Mouse (Mus musculus) liver (tissue): ENCODE data around the gene Aldh18a1.
"Not testable (repeated sequence)": the region's sequence is repeated elsewhere in the genome, so short reads cannot be mapped to it uniquely, and the experiment has no call there.

ENCODE experiments used
- DNase-seq: peaks from one replicate; pipeline ENCODE4 v3.0.0-alpha.2; 2020; ENCODE audit warnings: mixed read lengths

Aldh18a1 gene

DNA sequence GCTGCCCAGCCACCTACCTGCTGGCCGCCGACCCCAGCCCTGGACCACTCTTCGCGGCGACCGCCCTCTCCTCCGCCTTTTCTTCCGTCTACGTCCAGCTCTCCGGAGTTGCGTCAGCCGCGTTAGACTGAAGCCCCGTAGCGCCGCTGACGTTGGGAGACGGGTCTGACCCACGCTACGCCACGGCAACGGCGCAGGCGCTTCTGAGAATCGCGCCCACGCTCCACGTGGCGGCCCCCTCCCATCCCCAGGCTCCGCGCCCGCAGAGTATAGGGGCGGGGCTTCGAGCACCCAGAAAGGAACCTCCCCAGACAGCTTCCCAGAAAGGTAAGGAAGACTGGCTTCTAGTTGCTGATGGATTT lies at the start of gene Aldh18a1:
Aldh18a1 (minus strand) TSS at position 171 of the 362 bp plus-strand sequence.
- DNase-seq, result peak; percentile 90

- no peak for DNase-seq
These were observed 49.3 kb upstream of the Aldh18a1 start for GRCm38 (mm10) chr19:40637601-40638000.

- peak; percentile 30 for DNase-seq
These were observed 48.8 kb upstream of the Aldh18a1 start for GRCm38 (mm10) chr19:40637091-40637490.

DNA sequence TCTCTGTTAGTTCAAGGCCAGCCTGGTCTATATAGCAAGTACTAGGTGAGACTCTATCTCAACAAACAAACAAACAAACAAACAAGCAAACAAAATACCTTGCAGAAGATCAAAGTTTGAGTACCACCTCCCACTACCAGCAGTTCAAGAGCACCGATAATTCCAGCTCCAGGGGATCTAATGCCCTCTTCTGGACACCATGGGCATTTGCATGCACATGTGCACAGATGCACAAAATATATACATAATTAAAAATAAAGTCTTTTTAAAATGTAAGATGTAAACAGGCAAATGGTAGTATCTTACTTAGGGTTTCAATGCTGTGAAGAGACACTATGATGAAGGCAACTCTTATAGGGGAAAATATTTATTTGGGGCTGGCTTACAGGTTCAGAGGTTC lies 44.9 kb upstream of the Aldh18a1 start:
- DNase-seq, result no peak

- no peak for DNase-seq
These were observed 44.4 kb upstream of the Aldh18a1 start for GRCm38 (mm10) chr19:40632668-40633067.

- DNase-seq, result no peak
These were observed 43.9 kb upstream of the Aldh18a1 start for GRCm38 (mm10) chr19:40632193-40632592.

GRCm38 (mm10) chr19:40630606-40631005 lies 42.3 kb upstream of the Aldh18a1 start:
- no peak for DNase-seq

DNA sequence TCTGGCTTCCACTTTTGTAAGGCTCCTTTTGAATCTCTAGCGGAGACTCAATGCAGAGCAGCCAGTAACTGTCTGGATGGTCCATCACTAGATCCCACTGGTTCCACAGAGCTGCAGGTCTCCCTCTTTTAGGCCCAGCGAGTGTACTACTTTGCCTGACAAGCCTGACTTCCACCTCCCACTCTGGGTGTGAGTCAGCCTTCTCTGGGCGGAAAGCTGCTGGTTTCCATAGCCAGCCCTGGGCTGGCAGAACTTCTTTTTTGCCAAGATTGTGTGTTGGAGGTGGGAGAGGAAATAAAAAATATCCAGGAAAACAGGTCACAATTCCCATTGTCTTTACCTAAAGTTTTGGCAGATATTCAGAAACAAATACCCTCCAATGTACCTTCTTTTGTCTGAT lies 41.8 kb upstream of the Aldh18a1 start:
- no peak for DNase-seq

DNA sequence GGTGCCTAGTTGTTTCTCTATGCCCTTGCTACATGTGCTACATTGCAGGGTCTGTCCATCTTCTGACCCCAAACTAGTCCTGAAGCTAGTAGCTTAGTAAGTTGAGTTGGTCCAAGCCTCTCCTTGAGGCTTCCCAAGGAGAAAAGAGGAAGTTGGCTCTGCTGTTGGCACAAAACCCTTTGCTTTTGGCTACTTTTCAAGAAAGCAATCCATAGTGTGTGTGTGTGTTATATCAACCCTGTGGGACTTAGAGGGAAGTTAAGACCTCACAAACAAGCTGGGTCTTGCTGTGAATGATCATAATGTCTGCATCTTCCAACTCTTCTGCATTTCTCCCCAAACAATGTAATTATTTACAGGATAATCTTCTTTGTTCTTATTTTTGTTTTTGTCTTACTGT lies 40.7 kb upstream of the Aldh18a1 start:
- DNase-seq, result no peak

DNA sequence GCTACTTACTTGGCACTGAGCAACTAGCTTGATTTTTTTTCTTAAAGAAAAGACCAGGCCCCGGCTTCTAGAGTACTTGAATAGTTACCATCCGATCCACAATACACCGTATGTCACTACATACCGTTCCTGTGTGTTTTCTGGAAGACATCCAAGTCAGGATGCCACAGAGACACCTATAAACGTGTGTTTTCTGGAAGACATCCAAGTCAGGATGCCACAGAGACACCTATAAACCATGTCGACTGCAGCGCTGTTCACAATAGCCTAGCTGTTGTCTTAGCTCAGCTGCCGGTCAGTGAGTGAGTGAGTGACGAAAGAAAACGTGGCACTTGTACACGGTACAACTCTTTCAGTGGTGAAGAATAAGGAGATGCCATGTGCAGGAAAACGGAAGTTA lies 37.7 kb upstream of the Aldh18a1 start:
- no peak for DNase-seq

- DNase-seq, result not testable (repeated sequence)
These were observed 33.4 kb upstream of the Aldh18a1 start for GRCm38 (mm10) chr19:40621616-40622015.

DNA sequence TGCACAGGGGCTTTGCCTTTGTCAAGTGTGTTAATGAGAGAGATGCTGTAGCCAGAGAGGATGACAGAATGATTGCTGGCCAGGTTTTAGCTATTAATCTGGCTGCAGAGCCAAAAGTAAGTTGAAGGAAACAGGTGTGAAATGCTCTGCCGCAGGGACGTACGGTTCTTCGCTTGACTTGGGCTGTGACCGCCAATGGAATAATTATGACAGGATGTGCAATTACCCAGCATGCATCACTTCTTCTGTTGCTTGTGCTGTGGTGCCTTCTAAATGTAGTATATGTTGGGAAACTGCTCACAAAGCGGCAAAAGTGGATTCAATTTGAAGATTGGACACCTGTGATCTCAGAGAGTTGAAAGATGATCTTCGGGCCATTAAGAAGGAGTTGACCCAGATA lies 27.8 kb upstream of the Aldh18a1 start:
- DNase-seq, result no peak

DNA sequence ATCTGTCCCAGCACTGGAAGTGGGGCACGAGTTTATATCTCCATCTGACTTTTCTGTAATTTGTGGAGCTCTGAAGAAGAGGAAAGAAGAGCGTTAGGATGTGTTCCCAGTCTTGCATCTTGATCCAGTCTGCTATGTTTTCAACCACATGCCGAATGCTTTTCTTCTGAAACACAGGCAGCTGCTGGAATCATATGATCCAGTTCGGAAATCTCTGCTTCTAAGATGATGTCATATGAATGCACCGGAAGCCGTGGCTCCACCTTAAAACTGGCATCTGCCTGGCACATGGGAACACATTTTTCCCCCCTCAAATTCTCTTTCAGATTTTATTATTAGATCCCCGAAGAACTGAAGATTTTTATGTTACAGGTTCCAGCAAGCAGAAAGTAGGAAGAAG lies 26.5 kb upstream of the Aldh18a1 start:
- DNase-seq, result no peak

- DNase-seq, result peak; percentile 93
These were observed 23.7 kb upstream of the Aldh18a1 start, which contains the start of the genes Tctn3 and Entpd1 for GRCm38 (mm10) chr19:40611830-40612506. Gene Tctn3 (minus strand): TSS chr19:40612233. Gene Entpd1 (plus strand): TSS chr19:40612366.

DNA sequence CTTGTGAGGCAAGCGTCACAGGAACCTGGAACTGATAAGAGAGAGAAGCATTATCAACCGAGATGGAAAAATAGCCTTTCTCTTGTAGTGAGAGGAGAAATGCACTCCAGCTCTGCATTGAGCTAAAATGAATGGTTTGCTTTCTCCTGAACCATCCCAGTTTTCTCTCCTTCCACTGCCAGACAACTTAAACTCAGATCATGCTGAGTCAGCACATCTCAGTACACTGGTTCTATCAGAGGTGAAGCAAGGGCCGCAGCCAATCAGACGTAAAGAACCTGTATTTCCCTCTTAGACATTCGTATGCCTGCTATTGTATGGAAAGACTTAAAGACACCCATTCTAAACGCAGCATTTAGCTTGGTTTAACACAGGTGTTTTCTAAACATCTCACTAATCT lies 19.4 kb upstream of the Aldh18a1 start:
- DNase-seq, result no peak

- no peak for DNase-seq
These were observed 16.9 kb upstream of the Aldh18a1 start for GRCm38 (mm10) chr19:40605189-40605588.

DNA sequence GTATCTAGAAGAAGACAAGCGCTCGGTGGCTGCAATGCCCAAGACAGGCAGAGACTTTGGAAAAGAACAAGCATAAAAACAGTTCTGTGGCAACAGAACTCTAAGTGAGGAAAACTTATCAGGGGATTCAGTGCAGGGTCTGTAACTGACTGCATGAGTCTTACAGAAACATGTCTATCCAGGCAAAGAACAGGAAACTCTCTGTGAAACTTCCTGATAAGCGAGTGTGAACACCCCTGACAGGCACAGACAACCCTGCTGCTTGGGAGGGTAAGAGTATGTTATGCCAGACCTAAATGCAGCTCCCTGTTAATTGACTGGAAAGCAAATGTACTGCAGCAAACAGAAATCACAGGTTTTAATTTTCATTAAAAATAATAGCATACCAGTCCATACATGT lies 13.6 kb upstream of the Aldh18a1 start:
- no peak for DNase-seq

GRCm38 (mm10) chr19:40600846-40601245 lies 12.6 kb upstream of the Aldh18a1 start:
- not testable (repeated sequence) for DNase-seq

GRCm38 (mm10) chr19:40595831-40596230 lies 7.6 kb upstream of the Aldh18a1 start:
- no peak for DNase-seq

DNA sequence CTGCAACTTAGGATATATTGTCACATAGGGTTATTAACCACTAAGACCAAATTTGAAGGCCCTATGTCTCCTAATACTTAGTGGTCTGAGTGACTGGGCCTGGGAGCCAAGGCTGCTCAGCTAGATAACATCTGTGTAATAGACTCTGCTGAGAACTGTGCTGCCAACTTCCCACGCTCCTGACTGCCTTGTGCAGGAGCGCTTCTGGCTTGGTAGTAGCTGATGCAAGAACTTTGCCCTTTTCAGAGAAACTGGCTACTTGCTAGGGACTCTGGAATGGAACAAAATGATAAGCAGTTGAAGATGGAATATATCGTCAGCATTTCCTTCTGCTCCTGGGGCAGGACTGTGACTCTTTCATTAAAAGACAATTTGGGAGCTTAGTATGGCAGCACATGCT lies 7.0 kb upstream of the Aldh18a1 start:
- no peak for DNase-seq

DNA sequence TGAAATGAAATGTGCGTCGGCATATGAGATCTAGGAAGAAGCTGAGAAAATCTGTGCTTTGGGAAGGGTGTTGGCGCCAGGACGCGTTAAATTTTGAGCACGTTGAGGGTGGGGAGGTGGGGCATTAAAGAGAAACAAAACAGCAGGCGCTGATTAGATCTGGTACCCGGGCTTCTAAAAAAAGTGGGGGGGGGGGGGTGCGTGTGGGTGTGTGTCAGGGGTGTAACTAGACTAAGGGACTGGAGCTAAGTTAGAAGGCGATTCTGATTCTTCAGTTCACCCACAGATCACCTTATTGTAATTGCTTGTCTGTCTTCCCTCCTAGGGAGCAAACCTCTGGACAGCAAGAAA lies 1.2 kb upstream of the Aldh18a1 start:
- no peak for DNase-seq

DNA sequence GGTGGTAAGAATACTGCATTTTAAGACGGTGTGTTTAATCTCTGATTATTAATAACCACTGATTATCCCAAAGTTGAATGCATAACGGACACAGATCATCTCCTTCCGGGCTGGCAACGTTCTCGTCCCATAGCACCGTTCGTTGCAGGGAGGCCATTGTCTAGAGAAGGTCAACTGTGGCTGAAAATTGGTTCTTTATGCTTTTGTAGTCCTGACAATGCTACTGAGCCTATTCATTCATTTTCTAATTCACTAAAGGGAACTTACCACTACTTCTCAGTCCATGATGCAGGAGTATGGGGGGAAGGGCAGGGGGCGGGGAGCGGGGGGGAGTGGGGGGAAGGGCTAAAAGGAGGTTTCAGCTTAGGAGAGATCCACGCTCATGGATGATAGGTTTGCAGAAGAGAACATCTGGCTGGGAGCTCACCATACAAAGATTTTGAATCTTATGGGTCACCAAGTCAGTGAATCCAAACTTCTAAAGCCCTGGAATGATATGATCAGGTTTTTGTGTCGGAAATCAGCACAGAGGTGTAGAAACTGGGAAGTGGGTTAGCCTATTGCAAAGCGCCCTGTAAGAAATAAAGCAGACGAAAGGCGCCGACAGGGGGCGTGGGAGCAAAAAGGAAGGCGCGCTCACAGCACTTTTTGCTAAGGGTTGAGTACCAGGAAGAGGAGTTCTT lies 725 bp upstream of the Aldh18a1 start:
- peak; percentile 91 for DNase-seq

GRCm38 (mm10) chr19:40587491-40588292 lies 571 bp downstream of the Aldh18a1 start:
- DNase-seq, result no peak

DNA sequence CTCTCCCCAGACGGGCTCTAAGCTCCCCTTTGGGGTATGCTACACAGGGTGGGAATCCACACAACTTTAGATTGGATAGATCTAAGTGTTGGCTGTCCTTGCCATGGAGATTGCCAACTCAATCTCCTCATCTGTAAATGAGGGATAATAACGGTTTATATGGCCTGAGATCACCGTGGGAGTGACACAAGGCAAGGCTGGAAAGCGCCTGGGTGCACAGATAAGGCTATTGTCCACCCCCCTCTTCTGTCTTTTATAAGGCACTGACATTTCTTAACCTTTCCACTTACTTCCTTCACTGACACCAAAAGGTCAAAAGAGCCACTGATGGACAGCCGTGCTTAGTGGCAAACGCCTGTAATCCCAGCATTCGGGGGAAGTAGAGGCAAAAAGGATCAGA lies 1.4 kb downstream of the Aldh18a1 start:
- peak; percentile 34 for DNase-seq
